24 mouse cellular contexts compared by ENCODE assay signal in genomic region chr10:90856668-90857067, GRCm38 (mm10).
DNase-seq lines count a peak whose midpoint lies in the region; ATAC-seq and TF ChIP-seq lines count a peak whose summit lies in the region.
"Had no signal": no experiment of that assay in that cellular context is flagged by ENCODE, and none has a peak within 500 bp of the region (broad histone marks: within the 10 kb centered on the region; RNA-seq: fewer than 3 reads in every experiment).

No protein-coding gene starts in this region.

- peak overlapping the region; percentile 59 for H3K27ac ChIP-seq in cerebellum, adult 2 months (ENCODE audit: insufficient read depth, low read length)
- H3K27ac ChIP-seq in liver, postnatal 0 days (ENCODE audit: low read depth): no peak overlapping the region
- H3K27ac ChIP-seq: embryonic facial prominence, embryonic 13.5 days; forebrain, embryonic 10.5 days; forebrain, embryonic 15.5 days; heart, embryonic 15.5 days; kidney, embryonic 15.5 days; limb, embryonic 13.5 days had no signal

- H3K9ac ChIP-seq in liver, postnatal 0 days (replicated peaks): no peak overlapping the region
- H3K9ac ChIP-seq: embryonic facial prominence, embryonic 13.5 days; forebrain, embryonic 15.5 days; heart, embryonic 15.5 days; kidney, embryonic 15.5 days; limb, embryonic 13.5 days had no signal

- peaks cover 2% of the 10 kb centered on the region; the same call in 1 of the 2 replicates for H3K4me1 ChIP-seq in cerebellum, adult 2 months (ENCODE audit: control insufficient read depth, insufficient read depth, low read length)
- H3K4me1 ChIP-seq in liver, postnatal 0 days (ENCODE audit: insufficient read depth): no peaks in the 10 kb centered on the region
- H3K4me1 ChIP-seq: embryonic facial prominence, embryonic 13.5 days; forebrain, embryonic 10.5 days; forebrain, embryonic 15.5 days; heart, embryonic 15.5 days had no signal

- H3K36me3 ChIP-seq in liver, postnatal 0 days (replicated peaks; ENCODE audit: insufficient read depth, low read length): no peaks in the 10 kb centered on the region
- H3K36me3 ChIP-seq: embryonic facial prominence, embryonic 13.5 days; forebrain, embryonic 10.5 days; forebrain, embryonic 15.5 days; G1E; heart, embryonic 15.5 days; kidney, embryonic 15.5 days; limb, embryonic 13.5 days had no signal

- TF ChIP-seq CTCF in cerebellum, adult 2 months (IDR thresholded peaks at IDR 0.05; ENCODE audit: borderline replicate concordance, insufficient read depth, low read depth, low read length): no peak
- TF ChIP-seq CTCF in liver, postnatal 0 days (IDR thresholded peaks at IDR 0.05; ENCODE audit: low read depth): no peak

- no peak overlapping the region for H3K4me3 ChIP-seq in cerebellum, adult 2 months (replicated peaks; ENCODE audit: insufficient read depth, low read depth, low read length)
- no peak overlapping the region for H3K4me3 ChIP-seq in liver, postnatal 0 days (ENCODE audit: low read depth, low read length)
- H3K4me3 ChIP-seq: embryonic facial prominence, embryonic 13.5 days; forebrain, embryonic 10.5 days; forebrain, embryonic 15.5 days; heart, embryonic 15.5 days; kidney, embryonic 15.5 days; limb, embryonic 13.5 days had no signal

- no peaks in the 10 kb centered on the region for H3K27me3 ChIP-seq in cerebellum, adult 2 months (ENCODE audit: control insufficient read depth, insufficient read depth, low read length)
- no peaks in the 10 kb centered on the region for H3K27me3 ChIP-seq in liver, postnatal 0 days (ENCODE audit: insufficient read depth, low read length)
- H3K27me3 ChIP-seq: embryonic facial prominence, embryonic 13.5 days; forebrain, embryonic 15.5 days; heart, embryonic 15.5 days; kidney, embryonic 15.5 days; limb, embryonic 13.5 days had no signal

- DNase-seq in cerebellum, adult 2 months: peak in 1 of 2 experiments; percentile 18
- DNase-seq in cerebellum, postnatal 36 days: no peak
- DNase-seq in layer of hippocampus, adult 8-10 months (ENCODE audit: low spot score in 2 of 2): peak; percentile 55 to 67
- DNase-seq in layer of hippocampus, postnatal 25 days (ENCODE audit: extremely low spot score in 1 of 2, low spot score in 1 of 2): no peak
- DNase-seq in brain, adult 2 months (ENCODE audit: low read depth, low spot score): peak; percentile 85
- DNase-seq in liver, postnatal 0 days: no peak
- DNase-seq: adrenal gland, postnatal 10 days; cerebellum, adult 11 months; kidney, adult 18-20 months; kidney, postnatal 25 days; lung, postnatal 36 days; retina, postnatal 1 day; thymus, postnatal 4 days had no signal

- no peaks in the 10 kb centered on the region for H3K9me3 ChIP-seq in liver, postnatal 0 days (ENCODE audit: low read length)
- H3K9me3 ChIP-seq: embryonic facial prominence, embryonic 13.5 days; forebrain, embryonic 10.5 days; forebrain, embryonic 15.5 days; heart, embryonic 15.5 days; kidney, embryonic 15.5 days; limb, embryonic 13.5 days had no signal

- H3K4me2 ChIP-seq in liver, postnatal 0 days (ENCODE audit: low read depth, low read length): no peak overlapping the region
- H3K4me2 ChIP-seq: embryonic facial prominence, embryonic 13.5 days; forebrain, embryonic 15.5 days; heart, embryonic 15.5 days; kidney, embryonic 15.5 days; limb, embryonic 13.5 days; liver, embryonic 11.5 days; midbrain, embryonic 11.5 days had no signal

- 60% methylated on average over 4 of the region's 4 CpGs for WGBS in cerebellum, adult 2 months
- 41% methylated on average over 4 of the region's 4 CpGs for WGBS in liver, postnatal 0 days (ENCODE audit: insufficient replicate concordance)

- ATAC-seq in monocyte, adult 5-6 weeks (replicated peaks; ENCODE audit: insufficient number of reproducible peaks, low FRiP score, low TSS enrichment, poor library complexity, severe bottlenecking): 0 out of 2 replicates have a peak, but pooled peaks have one; percentile 27
- ATAC-seq in liver, postnatal 0 days: no peak
- ATAC-seq: forebrain, embryonic 15.5 days; hindbrain, embryonic 16.5 days had no signal

- TF ChIP-seq POLR2A in cerebellum, adult 2 months (IDR thresholded peaks at IDR 0.05; ENCODE audit: borderline replicate concordance, insufficient read depth, low read length): no peak

- no peak for TF ChIP-seq EP300 in liver, postnatal 0 days (IDR thresholded peaks at IDR 0.05; ENCODE audit: low read depth)

Comparison
In these comparisons a context has a peak if more than half of its experiments do, and no peak if none do; other contexts are left out.
1. DNase-seq: peak in layer of hippocampus, adult 8-10 months (2 of 2) and brain, adult 2 months (single experiment); none in cerebellum, postnatal 36 days (0 of 2), layer of hippocampus, postnatal 25 days (0 of 2) and liver, postnatal 0 days (single experiment).